Mouse (Mus musculus): Measurements from ENCODE around the gene Strap. TPM values are rescaled to one million over a fixed set of nuclear protein-coding genes. Genes with fewer than 3 reads are reported as not detected.

Gene Strap
- total RNA-seq, 1 experiment, result 109 TPM

DNA sequence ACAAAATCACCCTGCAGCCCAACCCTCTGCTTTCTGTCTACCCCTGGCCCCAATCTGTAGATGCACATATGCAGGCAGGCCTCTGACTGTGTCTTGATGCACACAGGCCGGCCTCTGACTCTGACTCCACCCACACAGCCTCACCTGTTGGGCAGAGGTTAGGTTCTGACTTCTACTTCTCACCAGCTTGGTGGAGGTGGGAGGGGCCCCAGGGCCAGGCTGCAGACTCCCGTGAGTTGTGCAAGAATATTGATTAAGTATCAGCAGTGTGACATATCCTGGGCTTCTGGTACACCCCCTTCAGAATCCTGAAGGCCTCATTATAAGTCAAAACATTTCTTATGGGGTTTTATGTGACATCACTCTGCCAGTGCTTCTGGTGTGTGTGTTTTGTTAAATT is 54.8 kb downstream of the Strap start:
- no peak overlapping the region for H3K9ac ChIP-seq (ENCODE audit: insufficient read depth, low read depth, low read length, poor library complexity, severe bottlenecking)
- H3K36me3 ChIP-seq (ENCODE audit: control insufficient read depth, insufficient read depth, low read length, poor library complexity, severe bottlenecking), result 0 out of 2 replicates have a peak, but pooled peaks cover 2% of the 10 kb centered on the region
- H3K4me1 ChIP-seq (ENCODE audit: control insufficient read depth in 2 of 2, insufficient read depth in 2 of 2, low read length in 2 of 2, poor library complexity in 1 of 2), result no peaks in the 10 kb centered on the region; a peak in 1 of 4 replicates
- H3K9me3 ChIP-seq (ENCODE audit: control insufficient read depth, insufficient read depth, low read depth, low read length), result no peaks in the 10 kb centered on the region
- in situ Hi-C loops (cut with MboI; ENCODE audit: low sequenced_read_pairs in 2 of 2, unreplicated experiment in 2 of 2), result no loop called here
- no peak for DNase-seq (ENCODE audit: low read depth, low spot score)
- TF ChIP-seq CHD2 (IDR thresholded peaks at IDR 0.05; ENCODE audit: low read depth, low read length) (no peak), HCFC1 (IDR thresholded peaks at IDR 0.05; ENCODE audit: borderline replicate concordance, insufficient read depth, low read length) (no peak), MAFK (IDR thresholded peaks at IDR 0.05; ENCODE audit: insufficient read depth, low read depth, low read length) (no peak), ZC3H11A (IDR thresholded peaks at IDR 0.05; ENCODE audit: borderline replicate concordance, low read depth, low read length) (no peak), ZNF384 (IDR thresholded peaks at IDR 0.05; ENCODE audit: low read depth, low read length) (no peak)
- H3K27ac ChIP-seq (ENCODE audit: insufficient read depth, low read depth, low read length, poor library complexity, severe bottlenecking), result no peak overlapping the region
- H3K4me3 ChIP-seq (ENCODE audit: insufficient read depth in 1 of 2, low read depth in 1 of 2, low read length in 2 of 2, poor library complexity in 1 of 2, severe bottlenecking in 1 of 2), result no peak overlapping the region

- no peak overlapping the region for H3K9ac ChIP-seq (ENCODE audit: insufficient read depth, low read depth, low read length, poor library complexity, severe bottlenecking)
- DNase-seq (ENCODE audit: low read depth, low spot score), result no peak
- no peak for TF ChIP-seq CHD2 (IDR thresholded peaks at IDR 0.05; ENCODE audit: low read depth, low read length)
- TF ChIP-seq ZC3H11A (IDR thresholded peaks at IDR 0.05; ENCODE audit: borderline replicate concordance, low read depth, low read length), result no peak
- TF ChIP-seq ZNF384 (IDR thresholded peaks at IDR 0.05; ENCODE audit: low read depth, low read length), result no peak
- no peak for TF ChIP-seq HCFC1 (IDR thresholded peaks at IDR 0.05; ENCODE audit: borderline replicate concordance, insufficient read depth, low read length)
- no peak for TF ChIP-seq MAFK (IDR thresholded peaks at IDR 0.05; ENCODE audit: insufficient read depth, low read depth, low read length)
Measured at GRCm38 (mm10) chr6:137795494-137795893, 60.6 kb downstream of the Strap start.

DNA sequence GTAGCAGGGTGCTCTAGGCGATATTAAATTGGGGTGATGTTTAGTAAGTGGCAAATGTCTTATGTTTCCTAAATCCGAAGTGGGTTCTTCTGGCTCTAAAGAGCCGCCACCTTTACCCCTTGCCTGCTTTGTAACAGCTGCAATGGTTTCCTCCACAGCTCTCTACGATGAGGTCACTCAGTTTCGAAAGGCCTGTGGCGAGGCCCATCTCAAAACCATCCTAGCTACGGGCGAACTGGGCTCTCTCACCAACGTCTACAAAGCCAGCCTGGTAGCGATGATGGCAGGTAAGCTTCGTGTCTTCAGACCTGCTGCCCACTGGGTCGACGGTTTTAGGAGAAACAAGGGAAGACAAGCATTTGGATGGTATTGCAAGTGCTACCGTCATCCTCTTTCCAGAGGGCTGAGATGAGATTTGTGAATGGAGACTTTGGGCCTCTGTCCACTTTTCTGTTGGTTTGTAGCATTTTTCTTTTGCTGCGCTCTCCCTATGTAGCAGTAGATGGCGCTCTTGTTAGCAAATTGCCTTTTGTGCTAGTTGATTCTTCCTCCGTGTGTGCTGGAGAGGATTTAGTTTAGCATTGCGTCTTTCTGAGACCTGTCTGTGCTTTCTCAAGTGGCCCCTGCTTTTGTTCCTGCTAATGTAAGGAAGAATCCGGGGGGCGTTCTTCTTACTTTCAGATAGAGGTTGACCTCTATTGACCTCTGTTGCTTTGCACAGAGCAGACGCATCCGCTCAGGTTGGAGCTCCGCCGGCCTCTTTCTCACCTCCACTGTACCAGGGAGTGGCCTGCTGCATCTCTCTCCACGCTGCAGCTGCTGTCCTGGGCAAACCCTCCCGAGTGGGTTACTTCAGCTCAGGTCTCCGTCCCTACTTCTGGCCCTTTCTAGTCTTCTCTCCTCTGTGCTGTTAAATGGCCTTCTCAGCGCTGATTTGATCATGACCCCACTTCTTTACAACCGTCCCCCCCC is 62.0 kb downstream of the Strap start:
- no peak overlapping the region for H3K9ac ChIP-seq (ENCODE audit: insufficient read depth, low read depth, low read length, poor library complexity, severe bottlenecking)
- in situ Hi-C loops (cut with MboI; ENCODE audit: low sequenced_read_pairs in 2 of 2, unreplicated experiment in 2 of 2), result no loop called here
- H3K4me1 ChIP-seq (ENCODE audit: control insufficient read depth in 2 of 2, insufficient read depth in 2 of 2, low read length in 2 of 2, poor library complexity in 1 of 2), result no peaks in the 10 kb centered on the region
- DNase-seq (ENCODE audit: low read depth, low spot score), result peak; percentile 36
- no peak overlapping the region for H3K27ac ChIP-seq (ENCODE audit: insufficient read depth, low read depth, low read length, poor library complexity, severe bottlenecking)
- no peaks in the 10 kb centered on the region for H3K9me3 ChIP-seq (ENCODE audit: control insufficient read depth, insufficient read depth, low read depth, low read length)
- H3K36me3 ChIP-seq (ENCODE audit: control insufficient read depth, insufficient read depth, low read length, poor library complexity, severe bottlenecking), result peaks cover 2% of the 10 kb centered on the region; the same call in 1 of the 2 replicates
- H3K4me3 ChIP-seq (ENCODE audit: insufficient read depth in 1 of 2, low read depth in 1 of 2, low read length in 2 of 2, poor library complexity in 1 of 2, severe bottlenecking in 1 of 2), result no peak overlapping the region
- TF ChIP-seq ZC3H11A (IDR thresholded peaks at IDR 0.05; ENCODE audit: borderline replicate concordance, low read depth, low read length) (peak; percentile 20; the same call in 1 of the 2 replicates), MAFK (IDR thresholded peaks at IDR 0.05; ENCODE audit: insufficient read depth, low read depth, low read length) (no peak), ZNF384 (IDR thresholded peaks at IDR 0.05; ENCODE audit: low read depth, low read length) (no peak)

More at GRCm38 (mm10) chr6:137795494-137795893, 60.6 kb downstream of the Strap start:
- H3K9me3 ChIP-seq (ENCODE audit: control insufficient read depth, insufficient read depth, low read depth, low read length), result no peaks in the 10 kb centered on the region
- H3K27ac ChIP-seq (ENCODE audit: insufficient read depth, low read depth, low read length, poor library complexity, severe bottlenecking), result no peak overlapping the region
- H3K36me3 ChIP-seq (ENCODE audit: control insufficient read depth, insufficient read depth, low read length, poor library complexity, severe bottlenecking), result peaks cover 2% of the 10 kb centered on the region; the same call in 1 of the 2 replicates
- no peak overlapping the region for H3K4me3 ChIP-seq (ENCODE audit: insufficient read depth in 1 of 2, low read depth in 1 of 2, low read length in 2 of 2, poor library complexity in 1 of 2, severe bottlenecking in 1 of 2)
- H3K4me1 ChIP-seq (ENCODE audit: control insufficient read depth in 2 of 2, insufficient read depth in 2 of 2, low read length in 2 of 2, poor library complexity in 1 of 2), result no peaks in the 10 kb centered on the region
- in situ Hi-C loops (cut with MboI; ENCODE audit: low sequenced_read_pairs in 2 of 2, unreplicated experiment in 2 of 2), result no loop called here

GRCm38 (mm10) chr6:137799253-137799652 is 64.4 kb downstream of the Strap start:
- no peak for DNase-seq (ENCODE audit: low read depth, low spot score)
- no peak overlapping the region for H3K9ac ChIP-seq (ENCODE audit: insufficient read depth, low read depth, low read length, poor library complexity, severe bottlenecking)
- no peaks in the 10 kb centered on the region for H3K4me1 ChIP-seq (ENCODE audit: control insufficient read depth in 2 of 2, insufficient read depth in 2 of 2, low read length in 2 of 2, poor library complexity in 1 of 2)
- H3K36me3 ChIP-seq (ENCODE audit: control insufficient read depth, insufficient read depth, low read length, poor library complexity, severe bottlenecking), result peaks cover 2% of the 10 kb centered on the region; the same call in 1 of the 2 replicates
- no peak overlapping the region for H3K27ac ChIP-seq (ENCODE audit: insufficient read depth, low read depth, low read length, poor library complexity, severe bottlenecking)
- no peaks in the 10 kb centered on the region for H3K9me3 ChIP-seq (ENCODE audit: control insufficient read depth, insufficient read depth, low read depth, low read length)
- no peak for TF ChIP-seq ZNF384 (IDR thresholded peaks at IDR 0.05; ENCODE audit: low read depth, low read length)
- in situ Hi-C loops (cut with MboI; ENCODE audit: low sequenced_read_pairs in 2 of 2, unreplicated experiment in 2 of 2), result no loop called here
- no peak overlapping the region for H3K4me3 ChIP-seq (ENCODE audit: insufficient read depth in 1 of 2, low read depth in 1 of 2, low read length in 2 of 2, poor library complexity in 1 of 2, severe bottlenecking in 1 of 2)

Other genes with a start within 250 kb of the Strap start
- 15.0 and 17.0 TPM in 2 replicates for gene Eps8, start 80.2 kb upstream of the Strap start, total RNA-seq (2012; rRNA removed)
- gene Dera, start 19.5 kb downstream of the Strap start, total RNA-seq (2012; rRNA removed), result 47.6 and 53.1 TPM in 2 replicates